Mouse (Mus musculus): ENCODE data around the gene Ube2e3. TPM values are rescaled to one million over a fixed set of nuclear protein-coding genes. Genes with fewer than 3 reads are reported as not detected.

The Ube2e3 gene
- polyA plus RNA-seq, 1 experiment from 2014 or later, result 294 TPM

- Histone ChIP-seq H3K36me3 (replicated peaks) (no peaks in the 10 kb centered on the region), H3K4me1 (peaks cover 11% of the 10 kb centered on the region; the same call in 1 of the 2 replicates), H3K9ac (no peak overlapping the region), H3K4me2 (no peak overlapping the region), H3K4me3 (no peak overlapping the region), H3K27me3 (replicated peaks) (no peaks in the 10 kb centered on the region), H3K27ac (no peak overlapping the region), H3K9me3 (no peaks in the 10 kb centered on the region)
- WGBS, result 88% methylated on average over 2 of the region's 2 CpGs
- ATAC-seq (replicated peaks), result no peak
Observed at GRCm38 (mm10) chr2:78964995-78965394, 97.1 kb downstream of the Ube2e3 start.

GRCm38 (mm10) chr2:78965396-78965795 is 97.5 kb downstream of the Ube2e3 start:
- Histone ChIP-seq H3K4me2 (no peak overlapping the region), H3K9ac (no peak overlapping the region), H3K27me3 (replicated peaks) (no peaks in the 10 kb centered on the region), H3K36me3 (replicated peaks) (no peaks in the 10 kb centered on the region), H3K9me3 (no peaks in the 10 kb centered on the region), H3K4me3 (no peak overlapping the region), H3K4me1 (peaks cover 11% of the 10 kb centered on the region; the same call in 1 of the 2 replicates), H3K27ac (no peak overlapping the region)
- 66% methylated on average over 6 of the region's 6 CpGs for WGBS
- no peak for ATAC-seq (replicated peaks)

GRCm38 (mm10) chr2:78970088-78970487 is 102.2 kb downstream of the Ube2e3 start:
- no peak overlapping the region for H3K9ac ChIP-seq
- 63% methylated on average over 6 of the region's 6 CpGs for WGBS
- H3K4me1 ChIP-seq, result no peaks in the 10 kb centered on the region
- no peaks in the 10 kb centered on the region for H3K36me3 ChIP-seq (replicated peaks)
- no peak for ATAC-seq (replicated peaks)
- H3K27me3 ChIP-seq (replicated peaks), result no peaks in the 10 kb centered on the region
- H3K27ac ChIP-seq, result no peak overlapping the region
- H3K9me3 ChIP-seq, result no peaks in the 10 kb centered on the region
- H3K4me3 ChIP-seq, result no peak overlapping the region
- no peak overlapping the region for H3K4me2 ChIP-seq
